Mouse (Mus musculus) embryonic facial prominence, embryonic 14.5 days (tissue): ENCODE measurements around the gene Tceal9. TPM values are rescaled to one million over a fixed set of nuclear protein-coding genes. Genes with fewer than 3 reads are reported as not detected.
"Not testable (repeated sequence)": the region's sequence is repeated elsewhere in the genome, so short reads cannot be mapped to it uniquely, and the experiment has no call there.

Source experiments
- ATAC-seq: fragments of 200-750 bp; cut with Nextera tagmentation; 2 replicates; pipeline ENCODE4 v1.8.0; 2017; ENCODE audit warnings: low read depth, moderate number of reproducible peaks, moderate TSS enrichment
- DNase-seq: peaks from one replicate; pipeline ENCODE4 v3.0.0-alpha.2; 2015; ENCODE audit warnings: low spot score
- H3K27ac ChIP-seq: fragments of 300-500 bp; sonication (generic); replicated peaks from 2 replicates; pipeline ENCODE4 v1.5.1; 2014; ENCODE audit warnings: low read depth, mild to moderate bottlenecking, low read length, moderate library complexity
- H3K27me3 ChIP-seq: fragments of 300-500 bp; sonication (generic); replicated peaks from 2 replicates; pipeline ENCODE4 v1.6.1; 2014; ENCODE audit warnings: low read length; ENCODE audit not compliant: control insufficient read depth, insufficient read depth
- H3K36me3 ChIP-seq: fragments of 300-500 bp; sonication (generic); 2 replicates; pipeline ENCODE4 v1.6.1; 2014; ENCODE audit warnings: low read length, mixed read lengths; ENCODE audit not compliant: control insufficient read depth, insufficient read depth
- H3K4me1 ChIP-seq: fragments of 300-500 bp; sonication (generic); 2 replicates; pipeline ENCODE4 v1.6.1; 2014; ENCODE audit warnings: antibody characterized with exemption, low read length; ENCODE audit not compliant: control insufficient read depth, insufficient read depth
- H3K4me2 ChIP-seq: fragments of 300-500 bp; sonication (generic); 2 replicates; pipeline ENCODE4 v1.6.1; 2014; ENCODE audit warnings: low read depth, mild to moderate bottlenecking, low read length, moderate library complexity, mixed read lengths
- H3K4me3 ChIP-seq: fragments of 300-500 bp; sonication (generic); 2 replicates; pipeline ENCODE4 v1.5.1; 2014; ENCODE audit warnings: low read depth, mild to moderate bottlenecking, low read length
- H3K9ac ChIP-seq: fragments of 300-500 bp; sonication (generic); 2 replicates; pipeline ENCODE4 v1.6.1; 2014; ENCODE audit warnings: low read depth, mild to moderate bottlenecking, low read length, moderate library complexity, mixed read lengths
- H3K9me3 ChIP-seq: fragments of 300-500 bp; sonication (generic); 2 replicates; pipeline ENCODE4 v1.6.1; 2016; ENCODE audit warnings: low read length; ENCODE audit not compliant: control insufficient read depth
- WGBS: fragments of 180-500 bp; shearing (Covaris S2); extraction: QIAGEN DNeasy Blood & Tissue Kit; methylation state at CpG from one replicate; pipeline ENCODE4 v1.1.7; 2014; 5-methylcytosine and 5-hydroxymethylcytosine counted together
- polyA plus RNA-seq: library from polyadenylated mRNA; unstranded; fragments of >200 nt; fragmentation: Nextera tagmentation; extraction: Ambion mirVana; gene quantifications from 2 replicates; pipeline ENCODE4 v1.2.1, GENCODE M21; 2014

Tceal9 gene
- polyA plus RNA-seq, 1 experiment from 2014 or later = 553 TPM

- WGBS = 74% methylated on average over 6 of the region's 6 CpGs
- 0 out of 2 replicates have a peak, but pooled peaks cover 2% of the 10 kb centered on the region for H3K27me3 ChIP-seq
- H3K9ac ChIP-seq = no peak overlapping the region
- no peaks in the 10 kb centered on the region for H3K4me1 ChIP-seq
- no peak overlapping the region for H3K4me3 ChIP-seq
- DNase-seq (no peak), ATAC-seq (no peak)
- no peaks in the 10 kb centered on the region for H3K9me3 ChIP-seq
- no peak overlapping the region for H3K4me2 ChIP-seq
- 0 out of 2 replicates have a peak, but pooled peaks cover 5% of the 10 kb centered on the region for H3K36me3 ChIP-seq
- no peak overlapping the region for H3K27ac ChIP-seq
Measured at GRCm38 (mm10) chrX:136252023-136252729, 7.3 kb downstream of the Tceal9 start.

- Histone ChIP-seq H3K36me3 (peaks cover 4% of the 10 kb centered on the region; the same call in 1 of the 2 replicates), H3K9me3 (no peaks in the 10 kb centered on the region), H3K27me3 (0 out of 2 replicates have a peak, but pooled peaks cover 5% of the 10 kb centered on the region), H3K4me2 (no peak overlapping the region), H3K4me1 (peaks cover 6% of the 10 kb centered on the region), H3K4me3 (no peak overlapping the region), H3K27ac (no peak overlapping the region), H3K9ac (no peak overlapping the region)
- 80% methylated on average over 5 of the region's 5 CpGs for WGBS
- DNase-seq = no peak
- no peak for ATAC-seq
Measured at GRCm38 (mm10) chrX:136267720-136268119, 22.8 kb downstream of the Tceal9 start.

- Histone ChIP-seq H3K9me3 (no peaks in the 10 kb centered on the region), H3K4me2 (no peak overlapping the region), H3K9ac (no peak overlapping the region), H3K4me1 (peaks cover 6% of the 10 kb centered on the region), H3K36me3 (peaks cover 4% of the 10 kb centered on the region; the same call in 1 of the 2 replicates), H3K27ac (no peak overlapping the region), H3K27me3 (0 out of 2 replicates have a peak, but pooled peaks cover 3% of the 10 kb centered on the region), H3K4me3 (no peak overlapping the region)
- DNase-seq (no peak), ATAC-seq (no peak)
- 79% methylated on average over 4 of the region's 4 CpGs for WGBS
Measured at GRCm38 (mm10) chrX:136268173-136268572, 23.3 kb downstream of the Tceal9 start.

GRCm38 (mm10) chrX:136269743-136270392 lies 25.0 kb downstream of the Tceal9 start, which contains the start of gene Bex3:
Gene Bex3 (plus strand): TSS chrX:136270253.
- WGBS = 75% methylated on average over 4 of the region's 30 CpGs
- DNase-seq = not testable (repeated sequence)

GRCm38 (mm10) chrX:136270393-136271111 lies 25.7 kb downstream of the Tceal9 start:
- H3K36me3 ChIP-seq, H3K4me1 ChIP-seq, H3K27ac ChIP-seq, H3K9me3 ChIP-seq, H3K27me3 ChIP-seq: not testable (repeated sequence)
- H3K4me3 ChIP-seq = peak overlapping the region; percentile 43
- H3K4me2 ChIP-seq = peak overlapping the region; percentile 49
- ATAC-seq (peak; percentile 72), DNase-seq (peak; percentile 17)
- H3K9ac ChIP-seq = peak overlapping the region; percentile 63
- 29% methylated on average over 4 of the region's 60 CpGs for WGBS

More at GRCm38 (mm10) chrX:136269743-136270392, 25.0 kb downstream of the Tceal9 start, which contains the start of gene Bex3:
- H3K36me3 ChIP-seq, H3K27me3 ChIP-seq, H3K27ac ChIP-seq, H3K4me1 ChIP-seq, H3K9me3 ChIP-seq: not testable (repeated sequence)
- ATAC-seq = peak; percentile 95
- H3K4me2 ChIP-seq = peak within 1 kb of the TSS; percentile 49
- peak within 1 kb of the TSS; percentile 63 for H3K9ac ChIP-seq
- peak within 1 kb of the TSS; percentile 43 for H3K4me3 ChIP-seq

GRCm38 (mm10) chrX:136274542-136274941 lies 29.7 kb downstream of the Tceal9 start:
- WGBS = 21% methylated on average over 3 of the region's 3 CpGs
- Histone ChIP-seq H3K36me3 (peaks cover 4% of the 10 kb centered on the region; the same call in 1 of the 2 replicates), H3K27me3 (peaks cover 4% of the 10 kb centered on the region; the same call in 1 of the 2 replicates), H3K4me1 (peaks cover 6% of the 10 kb centered on the region), H3K4me3 (no peak overlapping the region), H3K9me3 (no peaks in the 10 kb centered on the region), H3K9ac (no peak overlapping the region), H3K4me2 (no peak overlapping the region), H3K27ac (no peak overlapping the region)
- no peak for ATAC-seq
- peak; percentile 21 for DNase-seq

GRCm38 (mm10) chrX:136275386-136275785 lies 30.5 kb downstream of the Tceal9 start:
- 43% methylated on average over 3 of the region's 3 CpGs for WGBS
- no peak overlapping the region for H3K27ac ChIP-seq
- ATAC-seq (no peak), DNase-seq (no peak)
- H3K9ac ChIP-seq = no peak overlapping the region
- peaks cover 4% of the 10 kb centered on the region; the same call in 1 of the 2 replicates for H3K36me3 ChIP-seq
- no peaks in the 10 kb centered on the region for H3K9me3 ChIP-seq
- H3K4me1 ChIP-seq = peaks cover 6% of the 10 kb centered on the region
- peaks cover 4% of the 10 kb centered on the region; the same call in 1 of the 2 replicates for H3K27me3 ChIP-seq
- no peak overlapping the region for H3K4me3 ChIP-seq
- H3K4me2 ChIP-seq = no peak overlapping the region

- DNase-seq (no peak), ATAC-seq (no peak)
- no peaks in the 10 kb centered on the region for H3K36me3 ChIP-seq
- no peak overlapping the region for H3K9ac ChIP-seq
- H3K27me3 ChIP-seq = peaks cover 4% of the 10 kb centered on the region; the same call in 1 of the 2 replicates
- H3K4me1 ChIP-seq = no peaks in the 10 kb centered on the region
- H3K4me3 ChIP-seq = no peak overlapping the region
- no peaks in the 10 kb centered on the region for H3K9me3 ChIP-seq
- no peak overlapping the region for H3K4me2 ChIP-seq
- no peak overlapping the region for H3K27ac ChIP-seq
- 81% methylated on average over 7 of the region's 7 CpGs for WGBS
Measured at GRCm38 (mm10) chrX:136277577-136277976, 32.7 kb downstream of the Tceal9 start.
